Mouse (Mus musculus): ENCODE measurements around the gene Il17rb.

Gene Il17rb

GRCm38 (mm10) chr14:30008733-30009575 lies at the start of gene Il17rb, which contains the start of gene Chdh:
TSS of gene Il17rb (minus strand) at chr14:30008896.
TSS of gene Chdh (plus strand) at chr14:30009023.
- DNase-seq (ENCODE audit: low read depth), result no peak

DNA sequence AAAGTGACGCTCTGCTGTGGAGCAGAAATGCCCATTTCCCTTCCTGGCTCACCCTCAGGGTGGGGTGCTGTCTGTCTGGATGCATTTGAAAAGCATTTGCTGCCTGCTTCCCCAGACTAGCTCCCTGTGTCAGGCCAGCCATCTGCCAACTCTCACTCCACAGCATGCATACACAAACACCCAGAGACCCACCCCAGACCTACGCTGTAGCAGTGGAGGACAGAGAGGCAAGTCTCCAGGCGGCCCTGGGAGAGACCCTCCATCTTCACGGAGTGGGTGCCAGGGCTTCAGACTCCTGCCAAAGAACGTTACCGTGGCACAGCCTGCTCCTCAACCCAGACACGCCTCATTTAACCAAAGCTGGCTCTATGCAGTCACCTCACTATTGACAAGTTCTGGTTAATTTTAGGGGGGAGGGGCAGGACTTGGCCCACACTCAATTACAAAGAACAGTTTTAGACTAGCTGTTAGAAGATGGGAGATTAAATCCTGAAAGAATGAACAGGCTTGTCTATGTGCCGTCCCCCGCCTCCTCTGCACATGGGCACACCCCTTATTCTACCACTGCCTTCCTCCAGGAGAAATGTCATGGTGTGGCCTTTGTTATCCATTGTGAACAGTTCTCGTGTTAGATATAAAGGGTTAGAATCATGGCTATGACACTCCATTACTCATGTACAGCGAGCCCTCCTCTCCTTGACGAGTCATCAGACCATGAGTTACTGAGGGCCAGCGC lies 47.5 kb upstream of the Il17rb start:
- no peak for DNase-seq (ENCODE audit: low read depth)

- no peak for DNase-seq (ENCODE audit: low read depth)
These were observed 46.2 kb upstream of the Il17rb start for GRCm38 (mm10) chr14:30054922-30055321.

- no peak for DNase-seq (ENCODE audit: low read depth)
These were observed 41.6 kb upstream of the Il17rb start for GRCm38 (mm10) chr14:30050280-30050679.

DNA sequence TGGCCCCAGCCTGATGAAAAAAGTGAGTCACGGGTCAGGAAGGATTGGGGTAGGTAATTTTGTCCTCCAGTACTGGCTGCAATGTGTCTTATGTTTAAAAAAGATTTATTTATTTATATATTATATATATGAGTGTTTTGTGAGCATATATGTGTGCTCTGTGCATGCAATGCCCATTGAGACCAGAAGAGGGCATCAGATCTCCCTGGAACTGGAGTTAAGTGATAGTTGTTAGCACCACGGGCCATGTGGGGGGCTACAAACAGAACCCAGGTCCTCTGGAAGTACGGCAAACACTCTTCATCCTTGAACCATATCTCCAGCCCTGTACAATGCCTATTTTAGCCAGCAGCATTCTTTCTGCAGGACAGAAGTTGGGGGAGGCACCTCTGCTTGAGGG lies 39.4 kb upstream of the Il17rb start:
- no peak for DNase-seq (ENCODE audit: low read depth)

DNA sequence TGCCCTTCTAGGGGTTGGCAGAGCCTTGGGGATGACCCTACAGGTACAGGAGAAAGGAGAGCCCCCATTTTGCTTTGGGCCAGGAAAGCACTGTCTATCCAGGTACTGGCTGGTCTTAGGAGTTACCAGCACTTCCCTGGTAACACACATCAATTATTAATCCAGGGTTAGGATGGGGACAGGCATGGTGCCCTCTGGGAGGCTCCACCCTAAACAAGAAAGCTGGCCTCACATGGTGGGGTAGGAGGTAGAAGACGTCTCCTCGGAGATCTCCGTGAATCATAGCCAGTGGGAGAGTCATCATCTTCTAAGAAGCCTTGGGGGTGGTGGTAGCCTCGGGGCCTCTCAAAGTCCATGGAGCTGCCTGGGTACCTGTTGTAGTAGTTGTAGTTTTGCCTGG lies 38.3 kb upstream of the Il17rb start:
- no peak for DNase-seq (ENCODE audit: low read depth)

GRCm38 (mm10) chr14:30045704-30046220 lies 37.1 kb upstream of the Il17rb start:
- DNase-seq (ENCODE audit: low read depth), result no peak

DNA sequence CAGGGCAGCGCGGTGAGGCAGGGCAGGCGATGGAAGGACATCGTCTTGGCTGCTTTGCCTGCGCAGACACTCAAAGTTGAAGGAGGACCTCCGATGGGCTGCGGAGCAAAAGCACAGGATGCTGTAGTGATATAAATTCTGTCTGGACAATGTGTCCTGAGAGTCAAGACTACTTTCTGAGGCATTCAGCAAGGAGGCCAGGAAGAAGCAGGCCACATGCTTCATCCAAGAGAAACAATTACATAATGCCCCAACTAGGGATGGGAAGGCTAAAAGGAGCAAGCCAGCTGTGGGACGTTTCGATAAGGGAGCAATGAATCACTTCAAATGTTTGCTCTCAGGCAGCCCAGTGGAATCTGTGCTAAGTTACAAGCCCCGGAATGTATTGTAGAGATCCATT lies 36.5 kb upstream of the Il17rb start:
- DNase-seq (ENCODE audit: low read depth), result no peak

GRCm38 (mm10) chr14:30043356-30043940 lies 34.8 kb upstream of the Il17rb start:
- DNase-seq (ENCODE audit: low read depth), result no peak

GRCm38 (mm10) chr14:30041836-30042235 lies 33.1 kb upstream of the Il17rb start:
- no peak for DNase-seq (ENCODE audit: low read depth)

GRCm38 (mm10) chr14:30039413-30039812 lies 30.7 kb upstream of the Il17rb start:
- no peak for DNase-seq (ENCODE audit: low read depth)

DNA sequence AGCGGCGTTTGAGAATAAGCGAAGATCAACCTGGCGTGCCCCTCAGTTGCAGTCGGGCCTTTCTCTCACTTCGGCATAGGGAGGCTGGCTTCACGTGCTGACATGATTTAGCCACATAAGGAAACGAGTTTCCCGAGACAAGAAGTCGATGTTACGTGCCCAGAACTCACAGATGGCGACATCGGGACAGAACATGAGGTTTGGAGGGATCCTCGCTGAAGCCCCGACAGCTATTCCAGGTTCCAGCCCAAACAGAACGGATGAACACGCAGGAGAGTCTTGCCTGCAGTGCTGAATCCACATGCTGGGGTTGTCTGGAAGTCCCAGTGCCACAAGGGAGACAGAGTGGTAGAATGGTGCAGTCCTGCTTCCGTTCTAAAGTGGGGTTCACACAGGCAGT lies 29.7 kb upstream of the Il17rb start:
- DNase-seq (ENCODE audit: low read depth), result no peak

GRCm38 (mm10) chr14:30033405-30033804 lies 24.7 kb upstream of the Il17rb start:
- no peak for DNase-seq (ENCODE audit: low read depth)

- no peak for DNase-seq (ENCODE audit: low read depth)
These were observed 18.7 kb upstream of the Il17rb start for GRCm38 (mm10) chr14:30027378-30027777.

DNA sequence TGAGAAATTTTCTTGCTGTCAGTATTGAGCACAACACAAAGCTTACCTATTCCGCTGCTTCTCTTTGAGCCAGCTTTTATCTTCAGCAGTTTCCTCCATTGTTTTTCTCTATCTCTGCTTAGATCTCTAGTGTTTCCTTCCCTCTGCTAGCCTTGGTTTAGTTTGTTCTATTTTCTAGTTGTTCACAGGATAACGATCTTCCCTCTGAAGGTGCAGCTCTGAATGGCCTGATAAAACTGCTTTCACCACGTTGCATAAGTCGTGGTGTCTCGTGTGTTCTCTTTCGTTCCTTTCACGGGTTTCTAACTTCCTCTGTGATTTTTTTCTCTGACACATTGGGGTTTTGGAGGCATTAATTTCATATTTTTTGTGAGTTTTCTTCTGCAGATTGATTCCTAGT lies 15.7 kb upstream of the Il17rb start:
- DNase-seq (ENCODE audit: low read depth), result no peak

- no peak for DNase-seq (ENCODE audit: low read depth)
These were observed 13.8 kb upstream of the Il17rb start for GRCm38 (mm10) chr14:30022471-30022870.

- no peak for DNase-seq (ENCODE audit: low read depth)
These were observed 11.3 kb upstream of the Il17rb start for GRCm38 (mm10) chr14:30019792-30020575.

- no peak for DNase-seq (ENCODE audit: low read depth)
These were observed 10.7 kb upstream of the Il17rb start for GRCm38 (mm10) chr14:30019375-30019774.

- DNase-seq (ENCODE audit: low read depth), result no peak
These were observed 10.2 kb upstream of the Il17rb start for GRCm38 (mm10) chr14:30018846-30019245.

- peak; percentile 40 for DNase-seq (ENCODE audit: low read depth)
These were observed 9.7 kb upstream of the Il17rb start for GRCm38 (mm10) chr14:30018463-30018801.

DNA sequence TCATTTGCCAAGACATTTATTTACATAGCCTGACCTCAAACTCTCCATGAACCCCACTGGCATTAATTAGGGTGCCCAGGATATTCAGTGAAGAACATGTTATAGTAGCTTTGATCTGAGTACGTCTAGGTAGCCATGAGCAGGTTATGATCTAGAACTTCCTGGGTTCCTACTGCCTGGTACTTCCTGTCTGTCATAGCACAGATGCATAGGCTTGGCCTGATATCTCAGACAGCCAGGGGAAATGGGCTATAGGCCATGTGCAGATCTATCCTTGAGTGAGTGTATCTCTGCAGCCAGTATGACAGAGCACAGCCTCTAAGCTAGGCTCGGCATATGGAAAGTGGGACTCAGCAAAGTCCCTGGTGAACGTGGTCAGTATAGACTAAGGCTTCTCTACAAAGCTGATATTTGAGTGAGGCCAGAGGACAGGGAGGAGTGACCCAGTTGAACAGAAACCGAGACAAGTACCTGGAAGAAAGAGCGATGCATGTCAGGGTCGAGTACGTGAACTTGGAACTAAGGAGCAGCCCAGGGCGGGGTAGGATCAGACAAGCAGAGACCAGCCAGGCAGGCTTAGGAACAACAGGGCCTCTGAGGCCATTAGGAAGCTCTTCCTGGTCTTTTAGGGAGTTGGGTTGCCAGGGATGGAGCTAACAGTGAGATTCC lies 9.2 kb upstream of the Il17rb start:
- DNase-seq (ENCODE audit: low read depth), result no peak
